Mouse (Mus musculus) adrenal gland, postnatal 4 days (tissue): Measurements from ENCODE around the gene Klhl13. TPM values are rescaled to one million over a fixed set of nuclear protein-coding genes. Genes with fewer than 3 reads are reported as not detected.

Experiments used
- DNase-seq, 2 experiments: peaks; one replicate each; pipeline ENCODE4 v3.0.0; 2021 to 2022; ENCODE audit warnings: low spot score in 2 of 2, mixed read lengths in 2 of 2
- long read RNA-seq, 2 experiments: library from polyadenylated mRNA; stranded (forward); transcript quantifications; one replicate each; pipeline ENCODE4 v2.0.0; 2021
- total RNA-seq, 2 experiments: library from RNA; stranded (reverse); gene quantifications; 2 replicates each; pipeline ENCODE4 v1.2.3; 2021

The Klhl13 gene
- 10 to 100 TPM; 36.9 to 39.2 TPM for total RNA-seq
- long read RNA-seq, experiment 1, partial matches to known transcripts = 1 of 5 reads
- long read RNA-seq, experiment 1, other reads (novel, unspliced or antisense) = 3 of 5 reads
- long read RNA-seq, experiment 2, transcript Klhl13-202 (9 exons, 3,251 nt) = major isoform, 18 of 32 reads
- long read RNA-seq, experiment 2, partial matches to known transcripts = 3 of 32 reads
- long read RNA-seq, experiment 2, other reads (novel, unspliced or antisense) = 11 of 32 reads

GRCm38 (mm10) chrX:23364514-23365381 is at the start of gene Klhl13:
TSS of gene Klhl13 (minus strand) at chrX:23365082.
- peak; percentile 31 to 40 for DNase-seq

DNA sequence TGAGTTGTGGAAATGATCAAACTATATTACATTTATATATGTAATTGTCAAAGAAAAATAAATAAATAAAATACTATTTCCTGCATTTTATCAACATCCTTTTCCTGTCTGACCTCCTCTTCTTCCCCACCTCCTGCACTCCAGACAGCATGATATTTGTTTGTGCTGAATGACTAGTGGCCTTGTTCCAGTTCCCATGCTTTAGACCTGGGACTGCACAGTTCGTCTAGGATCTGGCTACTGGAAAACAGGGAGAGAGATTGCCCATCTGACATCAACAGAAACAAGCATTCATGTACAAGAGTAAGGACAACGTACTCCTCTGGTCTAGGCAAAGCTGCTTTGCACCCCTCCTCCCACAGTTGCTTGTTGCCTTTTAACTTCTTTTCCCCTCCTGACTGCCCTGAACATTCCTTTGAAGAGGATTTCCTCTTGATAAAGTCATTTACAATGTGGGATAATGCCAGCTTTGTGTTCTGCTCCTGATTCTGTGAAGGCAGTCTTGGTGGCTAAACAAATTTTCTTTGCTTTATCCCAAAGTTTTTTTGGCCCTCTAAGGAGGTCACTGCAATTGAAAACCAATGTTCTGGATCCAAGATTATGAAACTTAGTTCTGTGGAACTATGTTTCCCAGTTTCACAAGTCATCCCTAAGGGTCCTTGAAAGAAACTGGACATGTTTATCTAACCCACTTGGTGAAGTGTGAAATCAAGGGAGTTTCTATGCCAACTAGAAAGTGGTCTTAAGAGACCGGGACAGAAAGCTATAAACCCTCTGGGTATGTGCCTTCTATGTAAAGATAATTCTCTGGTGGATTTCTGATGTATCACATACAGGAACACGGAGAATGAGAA is 44.6 kb upstream of the Klhl13 start:
- no peak for DNase-seq

GRCm38 (mm10) chrX:23388716-23389115 is 23.8 kb upstream of the Klhl13 start:
- no peak for DNase-seq

- no peak for DNase-seq
Measured at GRCm38 (mm10) chrX:23363441-23363840, 1.4 kb downstream of the Klhl13 start.

DNA sequence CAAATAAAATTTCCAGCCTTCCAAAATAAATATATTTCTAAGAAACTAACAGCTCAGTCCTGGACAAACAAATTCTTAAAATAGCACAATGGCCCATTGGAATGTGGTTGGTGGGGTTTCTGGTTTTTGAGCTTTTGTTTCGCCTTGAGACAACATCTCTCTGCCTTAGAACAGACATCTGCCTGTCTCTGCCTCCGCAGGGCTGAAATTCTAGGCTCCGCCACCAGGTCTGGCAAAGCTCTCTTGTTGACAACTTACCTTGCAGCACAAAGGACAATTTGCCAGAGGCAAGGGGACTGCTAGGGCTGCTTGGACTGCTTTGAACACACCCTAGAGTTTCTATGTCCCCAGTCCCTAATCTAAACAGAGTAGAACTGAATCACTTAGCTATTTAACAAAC is 4.4 kb downstream of the Klhl13 start:
- DNase-seq = no peak

DNA sequence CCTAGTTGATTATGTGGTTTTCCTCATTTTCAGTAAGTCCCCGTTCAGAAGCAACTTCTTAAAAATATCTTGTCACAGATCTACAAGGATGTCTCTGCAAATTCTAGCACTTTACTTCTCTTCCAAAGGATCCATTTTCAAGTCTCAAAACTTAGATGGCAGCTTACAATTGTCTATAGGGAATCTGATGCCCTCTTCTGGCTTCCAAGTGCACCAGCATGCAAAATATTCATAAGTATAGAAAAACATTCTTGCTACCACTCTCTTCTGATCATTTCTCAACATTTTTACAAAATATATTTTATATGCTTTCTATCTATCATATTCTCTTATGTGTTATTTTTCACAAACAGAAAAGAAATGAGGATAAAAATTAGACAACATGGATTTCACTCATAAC is 14.8 kb downstream of the Klhl13 start:
- no peak for DNase-seq

- DNase-seq = no peak
Measured at GRCm38 (mm10) chrX:23328116-23328515, 36.8 kb downstream of the Klhl13 start.

DNA sequence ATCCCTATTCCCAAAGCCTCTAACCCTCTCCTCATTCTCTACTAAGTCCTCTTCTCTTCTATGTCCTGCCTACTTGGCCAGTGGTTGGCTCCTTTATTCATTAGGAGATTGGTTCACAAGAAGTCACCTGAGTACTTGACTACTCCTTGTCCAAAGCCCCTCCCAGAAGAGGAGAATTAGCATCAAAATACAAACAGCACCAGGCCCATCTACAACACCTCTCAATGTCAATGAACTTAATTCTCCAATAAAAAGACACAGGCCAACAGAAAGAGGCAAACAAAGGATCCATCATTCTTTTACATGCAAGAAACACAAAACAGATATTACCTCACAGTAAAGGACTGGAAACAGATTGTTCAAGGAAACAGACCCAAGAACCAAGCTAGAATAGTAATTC is 46.0 kb downstream of the Klhl13 start:
- DNase-seq = no peak

- no peak for DNase-seq
Measured at GRCm38 (mm10) chrX:23295952-23296598, 68.8 kb downstream of the Klhl13 start.

DNA sequence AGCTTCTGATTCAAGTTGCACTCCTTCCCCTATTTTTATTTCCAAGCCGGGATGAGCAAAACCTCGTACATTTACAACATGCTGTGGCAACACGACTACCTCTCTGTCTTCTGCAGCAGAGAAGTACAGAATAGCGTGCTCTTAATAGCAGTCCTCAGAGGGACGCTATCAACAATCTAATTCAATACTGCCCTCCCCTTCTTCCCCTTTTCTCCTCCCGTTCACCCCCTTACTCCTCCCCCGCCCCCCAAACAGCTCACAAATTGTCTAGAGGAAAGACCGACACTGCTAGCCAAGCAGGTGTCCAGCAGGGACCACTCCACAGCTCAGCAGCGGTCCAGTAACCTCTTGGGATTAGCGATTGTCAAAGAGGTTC is 79.5 kb downstream of the Klhl13 start:
- DNase-seq = no peak

- DNase-seq = no peak
Measured at GRCm38 (mm10) chrX:23284530-23285441, 80.1 kb downstream of the Klhl13 start.

GRCm38 (mm10) chrX:23267601-23268000 is 97.3 kb downstream of the Klhl13 start:
- DNase-seq = no peak

- DNase-seq = no peak
Measured at GRCm38 (mm10) chrX:23248752-23249151, 116.1 kb downstream of the Klhl13 start.
